Mouse (Mus musculus): Measurements from ENCODE around the gene Armh3. TPM values are rescaled to one million over a fixed set of nuclear protein-coding genes. Genes with fewer than 3 reads are reported as not detected.

Gene Armh3
- polyA plus RNA-seq, 1 experiment from 2014 or later = 19.9 TPM

DNA sequence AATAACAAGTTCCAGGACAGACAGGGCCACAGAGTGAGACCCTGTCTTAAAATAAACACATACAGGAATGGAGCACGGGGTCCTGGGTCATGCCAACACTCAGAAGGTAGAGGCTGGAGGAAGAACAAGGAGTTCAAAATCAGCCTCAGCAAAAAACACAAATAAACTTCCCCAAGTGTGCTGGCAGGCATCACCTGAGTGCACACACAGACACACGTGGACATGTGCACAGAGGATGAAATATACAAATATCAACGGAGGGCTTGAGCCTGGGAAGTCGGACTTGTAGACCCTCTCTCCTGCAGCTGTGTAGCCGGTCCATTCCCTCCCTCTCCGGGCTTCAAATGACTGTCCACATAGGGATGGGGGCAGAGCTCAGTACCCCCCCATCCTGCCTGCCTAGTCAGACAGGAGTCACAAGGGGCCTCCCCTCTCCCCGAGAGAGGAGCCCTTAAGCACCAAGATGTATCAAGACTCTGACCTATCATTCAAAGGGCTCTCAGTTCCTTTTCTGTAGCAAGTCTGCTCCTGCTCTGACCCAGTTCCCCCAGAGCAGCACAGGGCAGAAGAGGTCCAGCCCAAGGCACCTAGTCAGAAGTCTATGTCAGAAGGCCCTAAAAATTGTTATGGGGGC lies 43.1 kb upstream of the Armh3 start:
- no peaks in the 10 kb centered on the region for H3K9me3 ChIP-seq
- no peak for ATAC-seq (ENCODE audit: insufficient number of reproducible peaks, insufficient read depth, low FRiP score, low TSS enrichment, low read depth)
- peak overlapping the region; percentile 95 for H3K4me3 ChIP-seq (replicated peaks)
- H3K36me3 ChIP-seq = peaks cover 8% of the 10 kb centered on the region; the same call in 1 of the 2 replicates
- 29% methylated on average over 7 of the region's 7 CpGs for WGBS
- peaks cover 74% of the 10 kb centered on the region for H3K4me1 ChIP-seq (replicated peaks)
- peak overlapping the region; percentile 65 for H3K9ac ChIP-seq (replicated peaks)
- peak overlapping the region; percentile 98 for H3K4me2 ChIP-seq
- peak overlapping the region; percentile 99 for H3K27ac ChIP-seq
- H3K27me3 ChIP-seq = no peaks in the 10 kb centered on the region

GRCm38 (mm10) chr19:46040149-46040902 lies 42.0 kb upstream of the Armh3 start:
- Histone ChIP-seq H3K9ac (replicated peaks) (peak overlapping the region; percentile 97), H3K4me3 (replicated peaks) (peak overlapping the region; percentile 95), H3K36me3 (peaks cover 19% of the 10 kb centered on the region), H3K4me2 (peak overlapping the region; percentile 98), H3K9me3 (no peaks in the 10 kb centered on the region), H3K4me1 (replicated peaks) (peaks cover 67% of the 10 kb centered on the region), H3K27ac (peak overlapping the region; percentile 99), H3K27me3 (no peaks in the 10 kb centered on the region)
- 47% methylated on average over 14 of the region's 14 CpGs for WGBS
- ATAC-seq (ENCODE audit: insufficient number of reproducible peaks, insufficient read depth, low FRiP score, low TSS enrichment, low read depth) = no peak

GRCm38 (mm10) chr19:46039478-46039877 lies 41.2 kb upstream of the Armh3 start:
- Histone ChIP-seq H3K36me3 (peaks cover 27% of the 10 kb centered on the region), H3K4me1 (replicated peaks) (peaks cover 67% of the 10 kb centered on the region), H3K27me3 (no peaks in the 10 kb centered on the region), H3K9ac (replicated peaks) (peak overlapping the region; percentile 97), H3K27ac (peak overlapping the region; percentile 99), H3K9me3 (no peaks in the 10 kb centered on the region), H3K4me3 (replicated peaks) (peak overlapping the region; percentile 95), H3K4me2 (peak overlapping the region; percentile 98)
- peak; percentile 61 for ATAC-seq (ENCODE audit: insufficient number of reproducible peaks, insufficient read depth, low FRiP score, low TSS enrichment, low read depth)
- under 1% methylated on average over 25 of the region's 30 CpGs for WGBS

- H3K4me2 ChIP-seq = peak overlapping the region; percentile 98
- peak overlapping the region; percentile 99 for H3K27ac ChIP-seq
- H3K4me1 ChIP-seq (replicated peaks) = peaks cover 63% of the 10 kb centered on the region
- ATAC-seq (ENCODE audit: insufficient number of reproducible peaks, insufficient read depth, low FRiP score, low TSS enrichment, low read depth) = no peak; the same call in 1 of the 2 replicates
- 1% methylated on average over 15 of the region's 17 CpGs for WGBS
- peaks cover 33% of the 10 kb centered on the region for H3K36me3 ChIP-seq
- H3K27me3 ChIP-seq = no peaks in the 10 kb centered on the region
- H3K9ac ChIP-seq (replicated peaks) = peak overlapping the region; percentile 97
- H3K9me3 ChIP-seq = no peaks in the 10 kb centered on the region
- peak overlapping the region; percentile 95 for H3K4me3 ChIP-seq (replicated peaks)
These were observed 40.6 kb upstream of the Armh3 start for GRCm38 (mm10) chr19:46038851-46039260.

GRCm38 (mm10) chr19:46037925-46038850 lies 39.9 kb upstream of the Armh3 start:
- Histone ChIP-seq H3K27me3 (no peaks in the 10 kb centered on the region), H3K9ac (replicated peaks) (peak overlapping the region; percentile 97), H3K36me3 (peaks cover 40% of the 10 kb centered on the region), H3K4me1 (replicated peaks) (peaks cover 56% of the 10 kb centered on the region), H3K4me2 (peak overlapping the region; percentile 98), H3K9me3 (no peaks in the 10 kb centered on the region), H3K4me3 (replicated peaks) (peak overlapping the region; percentile 95), H3K27ac (peak overlapping the region; percentile 99)
- ATAC-seq (ENCODE audit: insufficient number of reproducible peaks, insufficient read depth, low FRiP score, low TSS enrichment, low read depth) = no peak
- WGBS = 20% methylated on average over 13 of the region's 13 CpGs

DNA sequence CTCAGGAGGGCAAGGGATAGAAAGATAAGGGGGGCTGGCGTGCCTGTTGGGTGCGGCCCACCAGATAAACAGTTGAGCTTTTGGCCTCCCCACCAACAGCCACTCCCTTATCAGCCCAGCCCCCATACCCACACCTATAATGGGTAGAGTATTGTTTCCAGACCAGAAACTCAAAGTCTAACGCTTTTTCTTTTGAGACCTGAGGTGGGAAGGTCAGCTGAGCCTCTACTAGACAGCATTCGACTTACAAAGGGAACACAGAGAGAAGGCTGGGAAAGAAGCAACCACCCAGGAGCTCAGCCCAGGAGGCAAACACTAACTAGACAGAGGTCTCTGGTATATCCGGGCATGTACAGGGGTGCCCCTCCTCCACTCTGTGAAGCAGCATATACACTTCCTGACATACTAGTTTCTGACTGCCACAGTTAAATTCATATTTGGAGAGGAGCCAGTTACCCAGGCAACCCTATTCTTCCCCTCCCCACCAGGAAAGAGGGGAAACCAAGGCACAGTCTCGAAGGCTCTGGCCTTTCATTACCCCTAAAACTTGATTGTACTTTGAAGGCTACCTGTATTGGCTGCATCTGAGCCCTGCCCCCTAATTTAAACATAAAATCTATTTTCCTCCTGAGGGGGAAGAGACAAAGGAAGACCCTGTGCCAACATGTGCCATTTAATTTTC lies 39.1 kb upstream of the Armh3 start:
- Histone ChIP-seq H3K4me3 (replicated peaks) (peak overlapping the region; percentile 95), H3K9ac (replicated peaks) (peak overlapping the region; percentile 97), H3K27me3 (no peaks in the 10 kb centered on the region), H3K27ac (peak overlapping the region; percentile 17), H3K4me1 (replicated peaks) (peaks cover 48% of the 10 kb centered on the region), H3K36me3 (peaks cover 48% of the 10 kb centered on the region), H3K4me2 (peak overlapping the region; percentile 98), H3K9me3 (no peaks in the 10 kb centered on the region)
- 46% methylated on average over 6 of the region's 6 CpGs for WGBS
- no peak for ATAC-seq (ENCODE audit: insufficient number of reproducible peaks, insufficient read depth, low FRiP score, low TSS enrichment, low read depth)

DNA sequence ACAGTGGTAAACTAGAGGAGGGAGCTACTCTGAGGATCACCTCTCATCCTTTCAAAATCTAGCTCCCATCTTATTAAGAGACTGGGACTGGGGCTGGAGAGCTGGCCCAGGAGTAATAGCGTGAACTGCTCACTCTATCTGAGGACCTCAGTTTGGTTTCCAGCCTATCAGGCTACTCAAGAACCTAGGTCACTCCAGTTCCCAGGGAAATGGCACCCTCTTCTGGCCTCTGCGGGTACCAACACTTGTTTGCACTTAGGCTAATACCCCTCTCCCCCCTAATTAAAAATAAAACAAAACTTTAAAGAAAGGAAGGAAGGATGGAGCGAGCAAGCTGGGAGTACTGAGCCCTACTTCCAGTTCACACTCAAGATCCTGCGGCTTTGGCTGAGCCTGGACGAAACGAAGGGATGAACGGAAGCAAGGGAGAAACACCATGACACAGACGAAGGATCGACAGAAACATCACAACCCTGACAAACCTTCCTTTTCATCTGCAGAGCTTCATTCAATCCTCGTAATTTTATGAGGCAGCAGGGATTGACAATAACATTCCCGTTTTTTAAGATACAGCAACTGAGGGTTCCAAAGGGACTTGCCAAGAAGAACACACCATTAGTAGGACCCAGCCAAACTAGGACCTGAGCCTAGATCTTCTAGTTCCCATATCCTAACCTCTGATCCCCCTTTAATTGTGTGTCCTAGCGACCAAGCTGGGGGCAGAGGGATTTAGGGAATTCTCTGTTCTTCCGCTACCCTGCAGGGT lies 38.4 kb upstream of the Armh3 start:
- Histone ChIP-seq H3K9me3 (no peaks in the 10 kb centered on the region), H3K9ac (replicated peaks) (peak overlapping the region; percentile 97; the same call in 1 of the 2 replicates), H3K36me3 (peaks cover 55% of the 10 kb centered on the region), H3K4me1 (replicated peaks) (peaks cover 41% of the 10 kb centered on the region), H3K4me3 (replicated peaks) (peak overlapping the region; percentile 95), H3K27ac (peak overlapping the region; percentile 17; the same call in 1 of the 2 replicates), H3K4me2 (peak overlapping the region; percentile 98), H3K27me3 (no peaks in the 10 kb centered on the region)
- WGBS = 81% methylated on average over 13 of the region's 13 CpGs
- ATAC-seq (ENCODE audit: insufficient number of reproducible peaks, insufficient read depth, low FRiP score, low TSS enrichment, low read depth) = no peak

DNA sequence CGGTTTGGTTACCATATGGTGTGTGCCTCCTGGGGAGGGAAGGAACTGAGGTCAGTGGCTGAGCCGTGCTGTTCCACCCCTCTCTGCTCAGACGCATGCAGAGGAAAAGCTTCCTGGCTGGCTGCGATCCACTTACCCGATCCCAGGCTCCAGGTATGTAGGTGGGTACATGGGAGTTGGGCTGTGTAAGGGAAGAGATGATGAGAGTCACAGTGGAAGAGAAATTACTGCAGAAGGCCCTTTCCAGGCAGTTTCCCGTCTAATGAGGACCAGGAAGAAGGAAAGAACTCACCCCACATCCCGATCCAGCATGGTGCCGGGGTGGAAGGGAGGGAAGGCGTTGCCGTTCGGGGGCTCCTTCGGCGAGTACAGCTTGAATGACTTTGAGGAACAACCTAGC lies 37.7 kb upstream of the Armh3 start:
- ATAC-seq (ENCODE audit: insufficient number of reproducible peaks, insufficient read depth, low FRiP score, low TSS enrichment, low read depth) = no peak
- no peaks in the 10 kb centered on the region for H3K9me3 ChIP-seq
- H3K27me3 ChIP-seq = no peaks in the 10 kb centered on the region
- H3K4me1 ChIP-seq (replicated peaks) = peaks cover 34% of the 10 kb centered on the region
- WGBS = 91% methylated on average over 13 of the region's 13 CpGs
- H3K9ac ChIP-seq (replicated peaks) = no peak overlapping the region
- no peak overlapping the region for H3K4me2 ChIP-seq
- H3K4me3 ChIP-seq (replicated peaks) = no peak overlapping the region
- peaks cover 61% of the 10 kb centered on the region for H3K36me3 ChIP-seq
- H3K27ac ChIP-seq = no peak overlapping the region

- Histone ChIP-seq H3K4me2 (no peak overlapping the region), H3K36me3 (peaks cover 76% of the 10 kb centered on the region), H3K27me3 (no peaks in the 10 kb centered on the region), H3K9ac (replicated peaks) (no peak overlapping the region), H3K4me3 (replicated peaks) (no peak overlapping the region), H3K27ac (no peak overlapping the region), H3K9me3 (peaks cover 5% of the 10 kb centered on the region; the same call in 1 of the 2 replicates), H3K4me1 (replicated peaks) (peaks cover 20% of the 10 kb centered on the region)
- WGBS = 91% methylated on average over 11 of the region's 11 CpGs
- no peak for ATAC-seq (ENCODE audit: insufficient number of reproducible peaks, insufficient read depth, low FRiP score, low TSS enrichment, low read depth)
These were observed 35.6 kb upstream of the Armh3 start for GRCm38 (mm10) chr19:46033911-46034310.
